Mouse (Mus musculus) left cerebral cortex, adult 2 months (tissue): Measurements from ENCODE around the gene Nqo1. TPM values are rescaled to one million over a fixed set of nuclear protein-coding genes. Genes with fewer than 3 reads are reported as not detected.

Source experiments
- DNase-seq, 2 experiments: peaks; one replicate each; pipeline ENCODE4 v3.0.0; 2021 to 2022; ENCODE audit warnings: low spot score in 2 of 2, mixed read lengths in 1 of 2; ENCODE audit errors: extremely low spot score in 1 of 2
- H3K27ac ChIP-seq: fragments of 200-600 bp; 2 replicates; pipeline ENCODE4 v1.8.1; 2022
- H3K4me3 ChIP-seq: fragments of 200-600 bp; 2 replicates; pipeline ENCODE4 v1.8.1; 2022
- CTCF ChIP-seq: fragments of 200-600 bp; IDR thresholded peaks from 2 replicates; pipeline ENCODE4 v1.8.1; 2022; ENCODE audit warnings: antibody characterized with exemption, mild to moderate bottlenecking, moderate library complexity
- intact Hi-C: fragments of 180-260 bp; cut with DNase I; formaldehyde crosslinking; loops from one replicate; pipeline ENCODE4 v1.15.1; 2025
- total RNA-seq, 2 experiments: library from RNA; stranded (reverse); gene quantifications; 2 replicates each; pipeline ENCODE4 v1.2.3; 2021

Nqo1 gene
- total RNA-seq, 2 experiments from 2014 or later, result 3.7 to 4.2 TPM

- DNase-seq, result no peak
- Histone ChIP-seq H3K27ac (no peak overlapping the region; the same call in 1 of the 2 replicates), H3K4me3 (peak overlapping the region; percentile 94)
- intact Hi-C loops, result no loop called here
- no peak for TF ChIP-seq CTCF
These were observed 32.5 kb upstream of the Nqo1 start for GRCm38 (mm10) chr8:107435421-107435961.

GRCm38 (mm10) chr8:107430821-107431220 is 27.8 kb upstream of the Nqo1 start:
- no peak for TF ChIP-seq CTCF
- DNase-seq, result no peak
- intact Hi-C loops, result no loop called here
- no peak overlapping the region for H3K4me3 ChIP-seq
- no peak overlapping the region for H3K27ac ChIP-seq

GRCm38 (mm10) chr8:107425230-107425597 is 22.2 kb upstream of the Nqo1 start:
- intact Hi-C loops, result loop anchor here (1.0 to 2.0 kb wide), 2 partner anchors 38 to 321 kb away; no protein-coding TSS in a partner anchor
- DNase-seq, result no peak
- H3K27ac ChIP-seq, result no peak overlapping the region
- no peak for TF ChIP-seq CTCF
- no peak overlapping the region for H3K4me3 ChIP-seq

- Histone ChIP-seq H3K27ac (peak within 1 kb of the TSS; percentile 92), H3K4me3 (peak within 1 kb of the TSS; percentile 77)
- peak; percentile 96 to 97 for DNase-seq
- TF ChIP-seq CTCF, result no peak; the same call in none of the 2 replicates
- intact Hi-C loops, result loop anchor here (1.0 to 2.0 kb wide), 2 partner anchors 38 to 320 kb away; no protein-coding TSS in a partner anchor
These were observed 21.7 kb upstream of the Nqo1 start, which contains the start of gene Nob1 for GRCm38 (mm10) chr8:107424597-107425229. Gene Nob1, minus strand, starts transcription at chr8:107425051.

GRCm38 (mm10) chr8:107424176-107424575 is 21.2 kb upstream of the Nqo1 start:
- no peak for DNase-seq
- peak overlapping the region; percentile 77 for H3K4me3 ChIP-seq
- intact Hi-C loops, result loop anchor here (2.0 kb wide), 1 partner anchor 37 kb away; no protein-coding TSS in a partner anchor
- peak overlapping the region; percentile 92 for H3K27ac ChIP-seq
- no peak for TF ChIP-seq CTCF

GRCm38 (mm10) chr8:107417001-107417400 is 14.0 kb upstream of the Nqo1 start:
- intact Hi-C loops, result no loop called here
- no peak overlapping the region for H3K27ac ChIP-seq

GRCm38 (mm10) chr8:107413881-107414280 is 10.9 kb upstream of the Nqo1 start:
- intact Hi-C loops, result no loop called here
- H3K4me3 ChIP-seq, result no peak overlapping the region
- no peak for TF ChIP-seq CTCF
- H3K27ac ChIP-seq, result no peak overlapping the region
- no peak for DNase-seq

More at GRCm38 (mm10) chr8:107417001-107417400, 14.0 kb upstream of the Nqo1 start:
- H3K4me3 ChIP-seq, result no peak overlapping the region
- no peak for TF ChIP-seq CTCF
- DNase-seq, result no peak

- no peak overlapping the region for H3K27ac ChIP-seq
- intact Hi-C loops, result no loop called here
- H3K4me3 ChIP-seq, result no peak overlapping the region
- no peak for TF ChIP-seq CTCF
- no peak for DNase-seq
These were observed 9.5 kb upstream of the Nqo1 start for GRCm38 (mm10) chr8:107412552-107412951.

- no peak for DNase-seq
- Histone ChIP-seq H3K4me3 (no peak overlapping the region), H3K27ac (no peak overlapping the region)
- intact Hi-C loops, result no loop called here
- TF ChIP-seq CTCF, result peak; percentile 61
These were observed 8.4 kb upstream of the Nqo1 start for GRCm38 (mm10) chr8:107411391-107411790.

- TF ChIP-seq CTCF, result no peak
- Histone ChIP-seq H3K27ac (no peak overlapping the region), H3K4me3 (no peak overlapping the region)
- intact Hi-C loops, result no loop called here
- no peak for DNase-seq
These were observed 2.9 kb upstream of the Nqo1 start for GRCm38 (mm10) chr8:107405935-107406334.

GRCm38 (mm10) chr8:107404057-107404456 is 1.1 kb upstream of the Nqo1 start:
- Histone ChIP-seq H3K27ac (no peak overlapping the region), H3K4me3 (no peak overlapping the region)
- intact Hi-C loops, result no loop called here
- DNase-seq, result no peak
- no peak for TF ChIP-seq CTCF

- TF ChIP-seq CTCF, result no peak
- H3K4me3 ChIP-seq, result no peak overlapping the region
- no peak overlapping the region for H3K27ac ChIP-seq
- DNase-seq, result no peak
- intact Hi-C loops, result no loop called here
These were observed 1.1 kb downstream of the Nqo1 start for GRCm38 (mm10) chr8:107401866-107402265.

- intact Hi-C loops, result no loop called here
- no peak overlapping the region for H3K4me3 ChIP-seq
- DNase-seq, result no peak
- no peak for TF ChIP-seq CTCF
- H3K27ac ChIP-seq, result no peak overlapping the region
These were observed 3.5 kb downstream of the Nqo1 start for GRCm38 (mm10) chr8:107399495-107399894.
